ENCODE assay signal across 22 mouse cellular contexts in the genomic region with DNA sequence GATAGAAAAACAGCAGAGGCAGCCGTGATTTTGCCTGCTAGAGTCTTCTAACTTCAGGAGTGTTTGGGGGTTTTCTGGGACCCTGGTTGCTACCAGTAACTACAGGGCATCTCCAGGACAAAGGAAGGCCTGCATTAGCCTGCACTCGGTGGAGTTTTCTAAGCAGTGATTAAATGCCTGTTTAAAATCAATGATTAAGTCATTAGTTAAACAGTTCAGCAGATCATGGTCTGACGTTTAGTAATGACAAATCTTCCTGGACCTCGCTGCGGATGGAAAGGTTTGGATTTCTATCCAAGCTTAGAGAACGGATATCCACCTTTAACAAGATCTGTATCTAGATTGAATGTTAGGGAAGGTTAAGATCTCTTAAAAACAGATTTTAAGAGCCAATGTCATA. TPM values are rescaled to one million over a fixed set of nuclear protein-coding genes. Genes with fewer than 3 reads are reported as not detected.
DNase-seq lines count a peak whose midpoint lies in the region; ATAC-seq and TF ChIP-seq lines count a peak whose summit lies in the region.
"Had no signal": no experiment of that assay in that cellular context is flagged by ENCODE, and none has a peak within 500 bp of the region (broad histone marks: within the 10 kb centered on the region; RNA-seq: fewer than 3 reads in every experiment).

No protein-coding gene starts in this region.

- H3K36me3 ChIP-seq in kidney, embryonic 14.5 days (ENCODE audit: control insufficient read depth, insufficient read depth, low read length): no peaks in the 10 kb centered on the region
- no peaks in the 10 kb centered on the region for H3K36me3 ChIP-seq in liver, adult 2 months (ENCODE audit: control insufficient read depth, insufficient read depth, low read length)
- no peaks in the 10 kb centered on the region for H3K36me3 ChIP-seq in liver, embryonic 11.5 days (ENCODE audit: control insufficient read depth, insufficient read depth, low read length)
- H3K36me3 ChIP-seq in macrophage (ENCODE audit: inconsistent target): no peaks in the 10 kb centered on the region
- H3K36me3 ChIP-seq in forebrain, embryonic 13.5 days (ENCODE audit: poor library complexity, severe bottlenecking): no peaks in the 10 kb centered on the region
- H3K36me3 ChIP-seq: embryonic facial prominence, embryonic 15.5 days; forebrain, embryonic 10.5 days; forebrain, embryonic 15.5 days; G1E had no signal

- H3K4me2 ChIP-seq in kidney, embryonic 14.5 days (replicated peaks; ENCODE audit: low read depth, low read length): no peak overlapping the region
- no peak overlapping the region for H3K4me2 ChIP-seq in liver, embryonic 11.5 days
- H3K4me2 ChIP-seq in forebrain, embryonic 13.5 days: no peak overlapping the region
- H3K4me2 ChIP-seq: embryonic facial prominence, embryonic 15.5 days; forebrain, embryonic 15.5 days had no signal

- no peaks in the 10 kb centered on the region for H3K27me3 ChIP-seq in kidney, embryonic 14.5 days (ENCODE audit: control insufficient read depth, insufficient read depth, low read length)
- no peaks in the 10 kb centered on the region for H3K27me3 ChIP-seq in liver, adult 2 months (ENCODE audit: control insufficient read depth, insufficient read depth, low read length)
- H3K27me3 ChIP-seq in liver, embryonic 11.5 days (replicated peaks; ENCODE audit: control insufficient read depth, insufficient read depth, low read length): no peaks in the 10 kb centered on the region
- H3K27me3 ChIP-seq in forebrain, embryonic 13.5 days: no peaks in the 10 kb centered on the region
- H3K27me3 ChIP-seq: embryonic facial prominence, embryonic 15.5 days; forebrain, embryonic 15.5 days had no signal

- no peaks in the 10 kb centered on the region; the same call in 1 of the 2 replicates for H3K4me1 ChIP-seq in kidney, embryonic 14.5 days (ENCODE audit: control insufficient read depth, insufficient read depth, low read length)
- peaks cover 19% of the 10 kb centered on the region for H3K4me1 ChIP-seq in liver, adult 2 months (ENCODE audit: control insufficient read depth, insufficient read depth, low read length)
- no peaks in the 10 kb centered on the region for H3K4me1 ChIP-seq in liver, embryonic 11.5 days (replicated peaks; ENCODE audit: control insufficient read depth, insufficient read depth, low read length)
- H3K4me1 ChIP-seq in forebrain, embryonic 13.5 days: no peaks in the 10 kb centered on the region
- H3K4me1 ChIP-seq: forebrain, embryonic 15.5 days had no signal

- H3K4me3 ChIP-seq in kidney, embryonic 14.5 days (ENCODE audit: low read length): no peak overlapping the region
- no peak overlapping the region for H3K4me3 ChIP-seq in liver, adult 2 months (ENCODE audit: insufficient read depth, low read depth, low read length)
- H3K4me3 ChIP-seq in liver, embryonic 11.5 days (ENCODE audit: low read depth, low read length): no peak overlapping the region
- no peak overlapping the region for H3K4me3 ChIP-seq in macrophage (ENCODE audit: inconsistent target)
- H3K4me3 ChIP-seq in forebrain, embryonic 13.5 days: no peak overlapping the region
- H3K4me3 ChIP-seq: embryonic facial prominence, embryonic 15.5 days; erythroblast, embryonic 14.5 days; forebrain, embryonic 10.5 days; forebrain, embryonic 15.5 days had no signal

- 48% methylated on average over 6 of the region's 6 CpGs for WGBS in kidney, embryonic 14.5 days
- WGBS in liver, adult 2 months: 23% methylated on average over 6 of the region's 6 CpGs
- whole genome bisulfite sequencing in liver, embryonic 11.5 days: 52% methylated on average over 6 of the region's 6 CpGs
- WGBS in macrophage (ENCODE audit: missing documents): 96% methylated on average over 6 of the region's 6 CpGs
- WGBS in forebrain, embryonic 13.5 days: 53% methylated on average over 6 of the region's 6 CpGs

- no peak for ATAC-seq in kidney, embryonic 14.5 days (ENCODE audit: low FRiP score, low TSS enrichment)
- no peak for ATAC-seq in liver, embryonic 11.5 days (replicated peaks; ENCODE audit: low FRiP score)
- no peak for ATAC-seq in forebrain, embryonic 13.5 days
- ATAC-seq: forebrain, embryonic 15.5 days; hindbrain, embryonic 16.5 days had no signal

- TF ChIP-seq CTCF in liver, adult 2 months (IDR thresholded peaks at IDR 0.05; ENCODE audit: low read depth, low read length): no peak

- peak; percentile 64 for DNase-seq in kidney, adult 9 months
- DNase-seq in liver, adult 2 months (ENCODE audit: extremely low read depth, low read depth, low spot score): peak; percentile 84
- no peak for DNase-seq in liver, embryonic 11.5 days (ENCODE audit: low spot score)
- DNase-seq: adrenal gland, adult 8-10 months; cerebellum, adult 11 months; cerebellum, adult 8-10 months; cerebellum, postnatal 14 days; embryo, embryonic 11 days; gastrocnemius, postnatal 36 days; heart, adult 11 months; heart, postnatal 36 days had no signal

- no peak overlapping the region for H3K9ac ChIP-seq in kidney, embryonic 14.5 days (ENCODE audit: low read depth, low read length)
- H3K9ac ChIP-seq in liver, adult 2 months (ENCODE audit: low read depth, low read length): peak overlapping the region; percentile 48; the same call in 1 of the 2 replicates
- H3K9ac ChIP-seq in liver, embryonic 11.5 days (ENCODE audit: low read depth, low read length): no peak overlapping the region
- H3K9ac ChIP-seq in forebrain, embryonic 13.5 days: no peak overlapping the region
- H3K9ac ChIP-seq: embryonic facial prominence, embryonic 15.5 days; forebrain, embryonic 15.5 days had no signal

- no peak overlapping the region for H3K27ac ChIP-seq in kidney, embryonic 14.5 days (ENCODE audit: low read depth, low read length)
- peak overlapping the region; percentile 80 for H3K27ac ChIP-seq in liver, adult 2 months (replicated peaks; ENCODE audit: insufficient read depth, low read depth, low read length)
- no peak overlapping the region for H3K27ac ChIP-seq in liver, embryonic 11.5 days (ENCODE audit: low read depth, low read length)
- H3K27ac ChIP-seq in macrophage: peak overlapping the region; percentile 83
- H3K27ac ChIP-seq in forebrain, embryonic 13.5 days: no peak overlapping the region
- H3K27ac ChIP-seq: embryonic facial prominence, embryonic 15.5 days; forebrain, embryonic 10.5 days; forebrain, embryonic 15.5 days had no signal

- no peaks in the 10 kb centered on the region for H3K79me2 ChIP-seq in liver, adult 2 months (ENCODE audit: control insufficient read depth, insufficient read depth, low read length)
- no peaks in the 10 kb centered on the region for H3K79me2 ChIP-seq in macrophage (ENCODE audit: inconsistent target)

- H3K9me3 ChIP-seq in kidney, embryonic 14.5 days (ENCODE audit: control insufficient read depth, low read length): no peaks in the 10 kb centered on the region
- H3K9me3 ChIP-seq in liver, embryonic 11.5 days (ENCODE audit: control insufficient read depth, low read length): no peaks in the 10 kb centered on the region
- H3K9me3 ChIP-seq in forebrain, embryonic 13.5 days (replicated peaks): no peaks in the 10 kb centered on the region
- H3K9me3 ChIP-seq: embryonic facial prominence, embryonic 15.5 days; forebrain, embryonic 10.5 days; forebrain, embryonic 15.5 days; G1E had no signal

- TF ChIP-seq POLR2A in liver, adult 2 months (IDR thresholded peaks at IDR 0.05; ENCODE audit: extremely low read depth, insufficient read depth, low read length): no peak

RNA-seq across cellular contexts. Expression of a gene that starts 25.5 kb away (rescaled TPM):
- polyA plus RNA-seq in kidney, embryonic 14.5 days (2014; fragmentation: Nextera tagmentation; extraction: Ambion mirVana): 0.38 and 0.60 TPM in 2 replicates
- 0.09 and 0.94 TPM in 2 replicates for total RNA-seq in liver, adult 2 months (2014; rRNA removed)
- polyA plus RNA-seq in liver, adult 2 months (2012; rRNA removed): 0.09 and 0.17 TPM in 2 replicates
- 0.60 and 0.89 TPM in 2 replicates for polyA plus RNA-seq in liver, embryonic 11.5 days (2014; fragmentation: Nextera tagmentation; extraction: Ambion mirVana)
- 100 to 1,000 TPM in 10 of 26 experiments, 10 to 100 TPM in 11, 1 to 10 TPM in 5; 5.6 to 262 (median 81.4) TPM for total RNA-seq in macrophage (2018; cell fraction: chromatin; rRNA removed)
- total RNA-seq in macrophage (2018; cell fraction: cytosol; rRNA removed): 100 to 1,000 TPM in 8 of 26 experiments, 10 to 100 TPM in 18; 34.4 to 131 (median 62.0) TPM
- 100 to 1,000 TPM in 6 of 26 experiments, 10 to 100 TPM in 19, 1 to 10 TPM in 1; 9.0 to 177 (median 62.5) TPM for total RNA-seq in macrophage (2018; cell fraction: nucleus; rRNA removed)
- 57.7 to 102 TPM (median 78.1 TPM) in 3 replicates for polyA plus RNA-seq in macrophage (2018)
- 0.31 TPM in 2 replicates for polyA plus RNA-seq in forebrain, embryonic 13.5 days (2015; fragmentation: Nextera tagmentation; extraction: Ambion mirVana)

RNA-seq across cellular contexts. Expression of a gene that starts 47.2 kb away (rescaled TPM):
- not detected in 2 replicates for polyA plus RNA-seq in kidney, embryonic 14.5 days (2014; fragmentation: Nextera tagmentation; extraction: Ambion mirVana)
- not detected in 2 replicates for total RNA-seq in liver, adult 2 months (2014; rRNA removed)
- polyA plus RNA-seq in liver, adult 2 months (2012; rRNA removed): not detected in 2 replicates
- polyA plus RNA-seq in liver, embryonic 11.5 days (2014; fragmentation: Nextera tagmentation; extraction: Ambion mirVana): not detected in 2 replicates
- total RNA-seq in macrophage (2018; cell fraction: chromatin; rRNA removed): under 1 TPM in 1 of 26 experiments, not detected in 25; 0.29 TPM
- total RNA-seq in macrophage (2018; cell fraction: cytosol; rRNA removed): not detected
- not detected for total RNA-seq in macrophage (2018; cell fraction: nucleus; rRNA removed)
- not detected in 3 replicates for polyA plus RNA-seq in macrophage (2018)
- not detected in 2 replicates for polyA plus RNA-seq in forebrain, embryonic 13.5 days (2015; fragmentation: Nextera tagmentation; extraction: Ambion mirVana)
- total RNA-seq: adrenal gland, postnatal 36 days; common myeloid progenitor, adult 5-6 weeks had no signal
- polyA plus RNA-seq: erythroblast, embryonic 14.5 days; G1E had no signal

RNA-seq across cellular contexts. Expression of a gene that starts 58.1 kb away (rescaled TPM):
- 34.4 and 44.6 TPM in 2 replicates for polyA plus RNA-seq in kidney, embryonic 14.5 days (2014; fragmentation: Nextera tagmentation; extraction: Ambion mirVana)
- 17.9 and 21.4 TPM in 2 replicates for total RNA-seq in liver, adult 2 months (2014; rRNA removed)
- 4.6 and 4.7 TPM in 2 replicates for polyA plus RNA-seq in liver, adult 2 months (2012; rRNA removed)
- 30.9 and 33.7 TPM in 2 replicates for polyA plus RNA-seq in liver, embryonic 11.5 days (2014; fragmentation: Nextera tagmentation; extraction: Ambion mirVana)
- 10 to 100 TPM in 22 of 26 experiments, 1 to 10 TPM in 4; 7.9 to 59.0 (median 31.1) TPM for total RNA-seq in macrophage (2018; cell fraction: chromatin; rRNA removed)
- 10 to 100 TPM; 32.4 to 70.7 (median 52.5) TPM for total RNA-seq in macrophage (2018; cell fraction: cytosol; rRNA removed)
- 10 to 100 TPM; 13.6 to 78.5 (median 42.9) TPM for total RNA-seq in macrophage (2018; cell fraction: nucleus; rRNA removed)
- 40.0 to 44.3 TPM (median 42.0 TPM) in 3 replicates for polyA plus RNA-seq in macrophage (2018)
- 26.1 and 28.7 TPM in 2 replicates for polyA plus RNA-seq in forebrain, embryonic 13.5 days (2015; fragmentation: Nextera tagmentation; extraction: Ambion mirVana)

Comparison
In these comparisons a context has a peak if more than half of its experiments do, and no peak if none do; other contexts are left out.
1. H3K27ac ChIP-seq: peak in liver, adult 2 months (single experiment) and macrophage (single experiment); none in kidney, embryonic 14.5 days (single experiment), liver, embryonic 11.5 days (single experiment) and forebrain, embryonic 13.5 days (single experiment).
2. RNA of a gene that starts 25.5 kb away (polyA plus RNA-seq): 57.7 to 102 TPM in macrophage; 0.60 to 0.89 TPM in liver, embryonic 11.5 days, 0.38 to 0.60 TPM in kidney, embryonic 14.5 days, 0.31 TPM in forebrain, embryonic 13.5 days and 0.09 to 0.17 TPM in liver, adult 2 months; every median in the first group is over 10 times any median in the second.